Mouse (Mus musculus) C2C12 (cell line): ENCODE data around the gene Spg7. TPM values are rescaled to one million over a fixed set of nuclear protein-coding genes. Genes with fewer than 3 reads are reported as not detected.
A peak's percentile ranks its signal among the peaks of the same experiment; 100 is the strongest.

Source experiments
- H3K27me3 ChIP-seq: one replicate; pipeline ENCODE4 v1.6.1; 2011; ENCODE audit not compliant: control insufficient read depth, insufficient read depth, insufficient read length
- H3K36me3 ChIP-seq: one replicate; pipeline ENCODE4 v1.6.1; 2011; ENCODE audit not compliant: control insufficient read depth, insufficient read depth
- H3K4me3 ChIP-seq: one replicate; pipeline ENCODE4 v1.5.1; 2011; ENCODE audit warnings: mild to moderate bottlenecking, control low read depth; ENCODE audit not compliant: poor library complexity, insufficient read depth, severe bottlenecking
- H3K79me2 ChIP-seq: one replicate; pipeline ENCODE4 v1.6.1; 2011; ENCODE audit not compliant: control insufficient read depth, insufficient read depth
- H3K79me3 ChIP-seq: one replicate; pipeline ENCODE4 v1.6.1; 2011; ENCODE audit warnings: low read depth, control low read depth
- H3ac ChIP-seq: one replicate; pipeline ENCODE3; 2011; ENCODE audit warnings: low read depth; ENCODE audit not compliant: control insufficient read depth, insufficient read length
- CEBPB ChIP-seq: IDR thresholded peaks from one replicate; pipeline ENCODE4 v1.6.1; 2011; ENCODE audit warnings: low read depth, mild to moderate bottlenecking, control low read depth, moderate library complexity
- CTCF ChIP-seq: IDR thresholded peaks from one replicate; pipeline ENCODE4 v1.5.1; 2011; ENCODE audit not compliant: control insufficient read depth, insufficient read depth, insufficient read length
- FOSL1 ChIP-seq: IDR thresholded peaks from one replicate; pipeline ENCODE4 v1.8.0; 2011; ENCODE audit warnings: mild to moderate bottlenecking, low read length; ENCODE audit not compliant: poor library complexity, insufficient read depth, severe bottlenecking
- MAX ChIP-seq: IDR thresholded peaks from one replicate; pipeline ENCODE4 v1.6.1; 2011; ENCODE audit warnings: mild to moderate bottlenecking, control low read depth
- MYOD1 ChIP-seq: IDR thresholded peaks from one replicate; pipeline ENCODE4 v1.6.1; 2011; ENCODE audit warnings: low read depth; ENCODE audit not compliant: control insufficient read depth, insufficient read length
- MYOG ChIP-seq: IDR thresholded peaks from one replicate; pipeline ENCODE4 v1.6.1; 2011; ENCODE audit not compliant: control insufficient read depth, insufficient read length; ENCODE audit errors: extremely low read depth
- USF1 ChIP-seq: IDR thresholded peaks from one replicate; pipeline ENCODE4 v1.6.1; 2011; ENCODE audit warnings: low read depth, mild to moderate bottlenecking, control low read depth, moderate library complexity
- polyA plus RNA-seq: library from polyadenylated mRNA; unstranded; fragments of >200 nt; fragmentation: generic; extraction: Trizol; gene quantifications from one replicate; pipeline ENCODE4 v1.2.1, GENCODE M21; 2012; ENCODE audit warnings: missing spikeins

Gene Spg7
- polyA plus RNA-seq, 1 experiment, result 57.4 TPM

GRCm38 (mm10) chr8:123087289-123087688 is 24.5 kb downstream of the Spg7 start:
- H3K36me3 ChIP-seq, result peaks cover 62% of the 10 kb centered on the region
- TF ChIP-seq USF1 (no peak), MYOG (no peak), CTCF (no peak), MAX (no peak), MYOD1 (no peak), CEBPB (no peak), FOSL1 (no peak)
- no peaks in the 10 kb centered on the region for H3K79me3 ChIP-seq
- H3K27me3 ChIP-seq, result no peaks in the 10 kb centered on the region
- H3ac ChIP-seq, result no peak overlapping the region
- H3K4me3 ChIP-seq, result no peak overlapping the region
- H3K79me2 ChIP-seq, result no peaks in the 10 kb centered on the region

GRCm38 (mm10) chr8:123097216-123097615 is 34.5 kb downstream of the Spg7 start:
- Histone ChIP-seq H3K79me2 (peaks cover under 1% of the 10 kb centered on the region), H3K27me3 (no peaks in the 10 kb centered on the region), H3K36me3 (peaks cover 21% of the 10 kb centered on the region), H3K79me3 (no peaks in the 10 kb centered on the region), H3K4me3 (no peak overlapping the region), H3ac (no peak overlapping the region)
- TF ChIP-seq CEBPB (no peak), CTCF (no peak), MYOD1 (no peak), MAX (no peak), MYOG (no peak), USF1 (no peak), FOSL1 (no peak)

- no peak for TF ChIP-seq MYOD1
- TF ChIP-seq CTCF, result no peak
- no peak for TF ChIP-seq MYOG
- no peak for TF ChIP-seq USF1
- TF ChIP-seq MAX, result no peak
- TF ChIP-seq FOSL1, result no peak
- no peak for TF ChIP-seq CEBPB
- H3K79me2 ChIP-seq, result peaks cover 8% of the 10 kb centered on the region
- peaks cover 20% of the 10 kb centered on the region for H3K36me3 ChIP-seq
- no peak overlapping the region for H3ac ChIP-seq
- peaks cover 2% of the 10 kb centered on the region for H3K79me3 ChIP-seq
- no peak overlapping the region for H3K4me3 ChIP-seq
- no peaks in the 10 kb centered on the region for H3K27me3 ChIP-seq
These were observed 35.2 kb downstream of the Spg7 start for GRCm38 (mm10) chr8:123097786-123098584.

GRCm38 (mm10) chr8:123100288-123100687 is 37.5 kb downstream of the Spg7 start:
- TF ChIP-seq CEBPB, result peak; percentile 26
- TF ChIP-seq CTCF, result no peak
- Histone ChIP-seq H3K79me3 (peaks cover 20% of the 10 kb centered on the region), H3K79me2 (peaks cover 26% of the 10 kb centered on the region), H3K36me3 (peaks cover 33% of the 10 kb centered on the region), H3ac (no peak overlapping the region), H3K4me3 (no peak overlapping the region), H3K27me3 (no peaks in the 10 kb centered on the region)

GRCm38 (mm10) chr8:123101244-123101643 is 38.5 kb downstream of the Spg7 start:
- Histone ChIP-seq H3K4me3 (no peak overlapping the region), H3K36me3 (peaks cover 41% of the 10 kb centered on the region), H3ac (no peak overlapping the region), H3K27me3 (no peaks in the 10 kb centered on the region), H3K79me3 (peaks cover 20% of the 10 kb centered on the region), H3K79me2 (peaks cover 26% of the 10 kb centered on the region)
- TF ChIP-seq USF1 (no peak), MAX (no peak), FOSL1 (no peak), MYOD1 (no peak), MYOG (no peak), CEBPB (no peak), CTCF (no peak)
